Mouse (Mus musculus) adrenal gland (tissue): Measurements from ENCODE around the gene Lin7a.

Experiments used
- intact Hi-C: fragments of 180-260 bp; cut with DNase I; formaldehyde crosslinking; loops from one replicate; pipeline ENCODE4 v1.15.1; 2025

The Lin7a gene

DNA sequence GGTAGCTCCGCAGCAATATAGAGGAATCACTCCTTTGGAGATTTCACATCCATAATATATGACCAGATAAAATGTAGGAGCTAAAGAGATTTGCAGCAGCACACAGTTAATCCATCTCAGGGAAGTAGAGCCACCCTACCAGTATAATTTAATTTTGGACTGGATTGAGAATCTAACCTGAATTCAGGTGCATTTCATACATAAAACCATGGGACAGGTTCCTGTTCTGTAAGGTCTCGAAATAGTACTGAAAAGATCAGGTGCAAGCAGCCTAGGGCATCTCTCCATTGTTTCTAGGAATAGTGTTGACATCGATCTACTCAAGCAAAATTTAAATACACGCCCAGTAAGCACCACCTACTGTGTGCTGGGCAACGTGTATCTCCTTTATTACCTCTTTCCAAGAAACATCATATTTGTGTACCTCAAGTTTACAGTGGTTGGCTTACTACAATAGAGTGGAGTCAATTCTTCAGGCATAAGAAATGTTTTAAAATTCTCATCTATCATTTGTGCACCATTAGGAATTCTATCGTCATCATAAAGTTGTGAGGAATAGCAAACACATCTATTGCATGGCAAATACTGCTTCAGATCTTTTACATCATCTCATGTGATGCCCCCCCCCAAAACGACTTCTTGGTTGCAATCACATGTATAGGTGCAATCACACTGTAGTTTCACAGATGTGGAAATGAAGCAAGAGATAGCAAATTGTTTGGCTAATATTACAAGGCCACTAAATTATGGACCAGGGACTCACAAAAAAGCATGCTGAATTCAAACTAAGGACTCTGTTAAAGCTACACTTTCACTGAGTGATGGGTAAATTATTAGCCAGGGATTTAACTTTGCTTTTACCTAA, 20.9 kb upstream of the Lin7a start:
- intact Hi-C loops, result no loop called here

GRCm38 (mm10) chr10:107251271-107251670, 20.2 kb upstream of the Lin7a start:
- intact Hi-C loops, result no loop called here

DNA sequence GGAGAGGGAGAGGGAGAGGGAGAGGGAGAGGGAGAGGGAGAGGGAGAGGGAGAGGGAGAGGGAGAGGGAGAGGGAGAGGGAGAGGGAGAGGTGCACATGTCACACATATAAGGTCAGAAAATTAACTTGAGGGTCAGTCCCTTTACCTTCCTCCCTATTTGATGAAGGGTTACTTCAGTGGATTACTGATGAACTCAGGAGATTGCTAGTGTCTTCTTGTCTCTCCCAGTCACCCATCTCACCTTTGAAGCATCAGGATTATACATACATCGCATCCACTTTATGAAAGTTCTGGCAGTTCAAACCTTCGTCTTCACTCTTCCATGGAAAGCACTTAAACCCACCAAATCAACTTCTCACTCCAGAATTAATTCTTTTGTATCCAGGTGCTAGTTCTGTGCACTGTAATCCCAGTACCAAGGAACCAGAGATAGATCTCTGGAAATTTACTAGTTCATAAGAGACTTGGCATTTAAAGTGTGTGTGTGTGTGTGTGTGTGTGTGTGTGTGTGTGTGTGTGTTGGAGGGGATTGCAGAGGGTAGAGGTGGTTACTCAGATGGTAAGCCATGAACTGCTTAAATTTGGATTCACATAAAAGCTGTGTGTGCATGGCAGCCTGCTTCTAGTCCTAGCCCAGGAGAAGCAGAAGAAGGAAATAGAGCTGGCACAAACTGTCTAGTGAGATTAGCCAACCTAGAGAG, 19.5 kb upstream of the Lin7a start:
- intact Hi-C loops, result no loop called here

DNA sequence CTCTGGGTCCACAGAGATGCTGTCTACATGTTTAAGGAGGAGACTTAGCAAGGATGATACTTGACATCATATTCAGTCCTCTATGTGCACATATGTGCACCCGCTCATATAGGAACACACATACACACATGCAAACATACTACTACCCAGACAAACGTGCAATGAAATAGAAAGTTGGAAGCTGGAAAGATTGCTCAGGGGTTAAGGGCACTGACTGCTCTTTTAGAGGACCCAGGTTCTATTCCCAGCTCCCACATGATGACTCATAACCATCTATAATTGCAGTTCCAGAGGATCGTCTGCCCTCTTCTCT, 19.0 kb upstream of the Lin7a start:
- intact Hi-C loops, result no loop called here

GRCm38 (mm10) chr10:107253191-107253965, 18.1 kb upstream of the Lin7a start:
- intact Hi-C loops, result no loop called here

DNA sequence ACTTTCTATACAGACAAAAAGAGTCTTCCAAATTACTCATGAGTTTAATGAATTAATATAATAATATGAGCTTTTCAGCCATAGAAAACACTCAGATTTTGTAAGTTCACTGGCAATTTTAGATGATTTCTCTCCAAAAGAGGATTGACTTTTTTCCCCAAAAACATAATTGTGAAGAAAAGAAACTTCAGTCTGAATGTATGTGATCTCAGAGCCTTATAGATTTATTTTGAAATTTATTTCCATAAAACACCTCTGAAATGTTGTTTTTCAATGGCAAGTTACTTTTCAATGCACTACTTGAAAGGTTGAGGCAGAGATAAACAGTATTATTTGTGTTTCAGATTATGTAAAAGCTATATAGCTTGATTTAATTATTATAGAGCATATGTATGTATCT, 16.8 kb upstream of the Lin7a start:
- intact Hi-C loops, result no loop called here

GRCm38 (mm10) chr10:107255351-107256050, 16.0 kb upstream of the Lin7a start:
- intact Hi-C loops, result no loop called here

- intact Hi-C loops, result no loop called here
Observed at GRCm38 (mm10) chr10:107256451-107256960, 15.0 kb upstream of the Lin7a start.

DNA sequence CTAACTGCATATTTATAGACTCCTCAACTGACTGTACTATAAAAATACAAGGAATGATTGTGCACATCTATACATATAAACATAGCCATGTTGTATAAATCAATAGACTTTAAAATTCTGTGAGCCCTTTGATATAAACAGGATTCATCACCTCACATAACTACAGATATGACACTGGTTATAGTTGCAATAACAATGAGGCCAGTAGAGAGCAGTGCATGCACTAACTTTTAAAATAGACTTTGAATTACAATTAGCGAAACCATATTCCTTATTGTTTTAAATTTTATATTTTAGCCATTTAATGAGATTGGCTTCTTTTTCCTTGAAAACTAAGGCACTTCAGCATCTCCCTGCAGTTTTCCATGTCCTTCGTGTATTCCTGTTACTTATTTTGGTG, 11.1 kb upstream of the Lin7a start:
- intact Hi-C loops, result no loop called here

DNA sequence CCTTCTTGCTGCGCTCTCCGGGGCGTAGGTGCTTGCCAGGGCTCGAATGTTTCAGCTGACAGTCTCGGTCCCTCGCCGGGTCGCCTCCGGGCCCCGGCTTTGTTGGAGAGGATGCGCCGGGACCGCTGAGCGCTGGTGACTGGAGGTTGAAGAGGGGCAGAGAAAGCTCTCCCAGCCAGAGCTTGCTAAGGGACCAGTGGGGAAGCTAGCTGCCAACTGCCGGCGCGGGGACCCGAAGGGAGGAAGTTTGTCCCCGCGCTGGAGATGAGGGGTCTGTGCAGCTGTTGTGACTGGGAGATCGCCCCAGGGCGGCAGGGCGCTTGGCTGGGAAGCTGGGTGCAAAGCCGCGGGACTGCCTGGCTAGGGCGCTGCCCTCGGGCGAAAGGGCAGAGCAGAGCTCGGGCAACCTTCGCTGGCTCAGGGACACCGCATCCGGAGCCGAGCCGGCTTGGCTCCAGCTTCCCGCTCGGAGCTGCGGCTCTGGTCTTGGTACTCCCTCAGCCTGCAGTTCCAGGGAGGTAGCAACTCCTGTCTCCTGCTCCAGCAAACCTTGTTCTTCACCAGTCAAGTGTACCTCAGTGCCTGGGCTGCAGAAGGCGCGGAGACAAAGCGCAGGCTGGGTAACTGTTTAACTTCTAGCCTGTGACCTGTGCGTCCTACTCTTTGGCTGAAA, 781 bp downstream of the Lin7a start:
- intact Hi-C loops, result loop anchor here (10.0 kb wide), 1 partner anchor 113 kb away; no protein-coding TSS in a partner anchor

DNA sequence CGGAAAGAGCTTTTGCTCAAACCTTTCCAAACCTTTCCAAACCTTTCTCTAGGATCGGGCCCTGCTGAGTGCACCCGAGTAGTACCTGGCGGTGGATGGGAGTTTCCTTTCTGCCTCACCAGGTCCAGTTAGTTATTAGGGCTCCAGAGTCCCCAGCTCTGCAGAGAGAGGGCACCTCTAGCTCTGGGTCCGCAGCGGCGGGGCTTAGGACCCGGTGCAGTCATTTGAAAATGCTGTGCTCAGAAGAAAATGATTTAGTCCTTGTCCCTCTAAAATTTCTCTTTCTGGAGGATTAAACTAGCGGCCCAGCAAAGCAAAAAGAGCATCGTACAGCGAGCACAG, 1.3 kb downstream of the Lin7a start:
- intact Hi-C loops, result loop anchor here (10.0 kb wide), 1 partner anchor 112 kb away; no protein-coding TSS in a partner anchor

DNA sequence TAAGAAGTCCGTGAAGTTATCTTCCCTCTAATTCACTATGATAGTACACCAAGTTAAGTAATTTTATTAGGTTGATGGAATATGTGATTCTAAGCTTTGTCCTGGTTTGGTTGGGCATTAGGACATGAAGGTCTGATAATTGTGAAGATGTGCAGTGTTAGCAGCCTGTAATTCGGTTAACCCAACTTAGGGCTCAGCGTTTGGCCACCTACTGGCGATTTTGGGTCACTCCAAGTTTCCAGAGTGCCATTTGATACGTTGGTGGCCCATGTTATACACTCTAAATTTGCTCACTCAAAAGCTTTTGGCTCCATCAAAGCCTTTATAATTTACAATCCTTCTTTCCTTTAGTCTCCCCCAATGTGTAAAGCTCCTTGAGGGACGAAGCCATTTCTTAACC, 2.4 kb downstream of the Lin7a start:
- intact Hi-C loops, result loop anchor here (10.0 kb wide), 1 partner anchor 111 kb away; no protein-coding TSS in a partner anchor

- intact Hi-C loops, result loop anchor here (5.0 to 10.0 kb wide), 2 partner anchors 110 to 342 kb away; no protein-coding TSS in a partner anchor
Observed at GRCm38 (mm10) chr10:107274785-107275184, 3.3 kb downstream of the Lin7a start.

- intact Hi-C loops, result loop anchor here (5.0 to 10.0 kb wide), 2 partner anchors 108 to 344 kb away; no protein-coding TSS in a partner anchor
Observed at GRCm38 (mm10) chr10:107276647-107277046, 5.2 kb downstream of the Lin7a start.

GRCm38 (mm10) chr10:107293934-107294664, 22.6 kb downstream of the Lin7a start:
- intact Hi-C loops, result no loop called here

- intact Hi-C loops, result no loop called here
Observed at GRCm38 (mm10) chr10:107300587-107301248, 29.2 kb downstream of the Lin7a start.

DNA sequence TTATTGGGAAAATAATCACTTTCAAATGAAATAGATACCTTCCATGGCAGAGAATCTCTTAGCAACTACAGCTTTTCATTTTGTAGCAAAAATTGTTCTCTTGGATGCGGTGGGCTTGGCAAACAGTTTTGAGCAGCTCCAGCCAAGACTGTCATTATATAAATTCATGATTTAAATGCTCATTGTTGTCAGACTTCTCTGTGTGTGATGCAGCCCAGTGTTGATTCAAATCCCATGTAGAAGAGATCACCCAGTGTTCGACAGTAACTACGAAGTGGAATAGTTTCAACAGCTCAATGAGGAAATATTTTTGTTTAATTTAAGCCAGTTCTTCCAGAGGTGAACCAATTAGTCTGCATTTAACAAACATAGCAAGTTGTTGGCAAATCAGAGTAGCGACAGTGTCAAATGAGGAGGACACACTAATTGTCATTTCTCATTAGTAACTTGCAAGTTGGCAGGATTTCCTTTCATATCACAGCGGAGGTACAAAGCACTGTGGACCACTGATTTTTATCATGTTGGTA, 39.5 kb downstream of the Lin7a start:
- intact Hi-C loops, result no loop called here

GRCm38 (mm10) chr10:107312609-107313008, 41.1 kb downstream of the Lin7a start:
- intact Hi-C loops, result no loop called here

DNA sequence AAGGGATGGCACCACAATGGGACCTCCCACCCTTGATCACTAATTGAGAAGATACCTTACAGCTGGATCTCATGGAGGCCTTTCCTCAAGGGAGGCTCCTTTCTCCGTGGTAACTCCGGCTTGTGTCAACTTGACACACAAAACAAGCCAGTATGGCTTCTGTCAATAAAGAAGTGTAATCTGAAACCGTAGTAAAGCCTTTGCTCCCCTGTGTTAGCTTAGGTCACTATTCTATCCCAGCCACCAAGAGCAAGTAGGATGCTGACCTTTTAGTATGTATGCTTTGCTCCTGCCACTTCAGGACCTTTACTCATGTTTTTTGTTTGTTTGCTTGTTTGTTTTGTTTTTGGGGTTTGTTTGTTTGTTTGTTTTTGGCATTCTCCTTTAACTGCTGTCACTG, 41.9 kb downstream of the Lin7a start:
- intact Hi-C loops, result no loop called here
